Mouse (Mus musculus) hindbrain, embryonic 12.5 days (tissue): ENCODE measurements at regions not wholly inside any gene's neighbourhood (a gene's known extent, or its start where the extent isn't known, plus 50 kb on each side); places are given as distances from the start of the nearest gene placed in this dataset.

Experiments used
- ATAC-seq: fragments of 200-750 bp; cut with Nextera tagmentation; 2 replicates; pipeline ENCODE4 v1.8.0; 2017; ENCODE audit warnings: moderate TSS enrichment; ENCODE audit not compliant: low FRiP score
- H3K27ac ChIP-seq: fragments of 300-500 bp; sonication (generic); 2 replicates; pipeline ENCODE4 v1.5.1; 2016; ENCODE audit warnings: mild to moderate bottlenecking
- H3K27me3 ChIP-seq: fragments of 300-500 bp; sonication (generic); 2 replicates; pipeline ENCODE4 v1.6.1; 2016; ENCODE audit warnings: mild to moderate bottlenecking
- H3K36me3 ChIP-seq: fragments of 300-500 bp; sonication (generic); 2 replicates; pipeline ENCODE4 v1.6.1; 2016; ENCODE audit warnings: mild to moderate bottlenecking
- H3K4me1 ChIP-seq: fragments of 300-500 bp; sonication (generic); 2 replicates; pipeline ENCODE4 v1.6.1; 2016
- H3K4me2 ChIP-seq: fragments of 300-500 bp; sonication (generic); replicated peaks from 2 replicates; pipeline ENCODE4 v1.6.1; 2016; ENCODE audit warnings: mild to moderate bottlenecking
- H3K4me3 ChIP-seq: fragments of 300-500 bp; sonication (generic); 2 replicates; pipeline ENCODE4 v1.5.1; 2016; ENCODE audit warnings: mild to moderate bottlenecking
- H3K9ac ChIP-seq: fragments of 300-500 bp; sonication (generic); 2 replicates; pipeline ENCODE4 v1.6.1; 2016; ENCODE audit warnings: mild to moderate bottlenecking, moderate library complexity
- H3K9me3 ChIP-seq: fragments of 300-500 bp; sonication (generic); replicated peaks from 2 replicates; pipeline ENCODE4 v1.6.1; 2016; ENCODE audit warnings: mild to moderate bottlenecking
- WGBS: fragments of 180-500 bp; shearing (Covaris S2); methylation state at CpG from one replicate; pipeline ENCODE4 v1.1.7; 2016; 5-methylcytosine and 5-hydroxymethylcytosine counted together

DNA sequence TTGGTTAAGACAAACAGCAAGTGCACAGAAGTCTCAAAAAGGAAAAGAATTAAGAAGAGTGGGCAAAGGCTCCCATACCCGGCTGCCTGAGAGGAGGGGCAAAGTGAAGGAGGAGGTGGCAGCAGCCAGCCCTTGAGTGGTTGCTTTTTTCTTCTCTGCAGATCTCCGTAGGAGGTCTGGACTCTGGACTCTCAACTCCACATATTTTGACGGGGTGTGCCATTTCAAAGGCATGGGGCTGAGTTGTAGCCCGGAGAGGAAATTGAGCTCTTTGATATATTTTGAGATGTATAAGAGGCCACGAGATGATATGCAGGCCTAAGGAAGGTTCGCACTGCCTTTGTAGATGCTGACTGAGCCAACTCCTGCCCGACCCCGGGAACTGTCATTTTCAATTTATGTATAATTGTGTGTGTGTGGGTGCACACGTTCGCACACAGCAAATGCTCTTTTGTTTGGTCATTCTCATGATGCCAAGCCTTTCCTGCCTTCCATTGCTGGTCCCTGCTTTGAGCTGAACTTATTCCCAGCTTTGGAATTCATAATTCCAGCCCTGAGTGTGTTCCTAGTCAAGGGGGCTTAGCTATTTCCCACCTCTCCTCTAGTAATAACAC lies 56.4 kb downstream of the Cxcr4 start:
- no peak overlapping the region for H3K9ac ChIP-seq
- 61% methylated on average over 10 of the region's 10 CpGs for WGBS

DNA sequence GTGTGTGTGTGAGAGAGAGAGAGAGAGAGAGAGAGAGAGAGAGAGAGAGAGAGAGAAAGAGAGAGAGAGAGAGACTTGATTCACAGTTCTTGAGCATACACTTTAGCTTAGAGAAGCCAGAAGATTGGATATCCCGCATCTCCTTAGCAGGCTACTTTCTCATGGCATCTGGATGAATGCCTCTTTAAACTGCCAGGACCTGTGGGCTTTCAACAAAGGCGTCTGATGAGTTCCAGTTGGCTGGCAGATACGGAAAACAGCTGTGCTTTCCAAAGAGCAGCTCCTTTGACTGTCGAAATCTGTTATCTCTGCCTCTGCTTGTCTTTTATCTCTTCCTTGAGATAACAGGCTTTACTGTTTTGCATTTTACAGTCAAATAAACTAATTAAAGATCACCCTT lies 59.5 kb downstream of the Cxcr4 start:
- Histone ChIP-seq H3K36me3 (no peaks in the 10 kb centered on the region), H3K27ac (no peak overlapping the region), H3K9me3 (no peaks in the 10 kb centered on the region), H3K4me1 (peaks cover 2% of the 10 kb centered on the region; the same call in 1 of the 2 replicates), H3K9ac (no peak overlapping the region), H3K4me2 (no peak overlapping the region), H3K4me3 (no peak overlapping the region), H3K27me3 (no peaks in the 10 kb centered on the region)
- no peak for ATAC-seq
- 4% methylated on average over 4 of the region's 4 CpGs for WGBS

More for the DNA sequence above, 56.4 kb downstream of the Cxcr4 start:
- no peaks in the 10 kb centered on the region for H3K9me3 ChIP-seq
- peaks cover 12% of the 10 kb centered on the region; the same call in 1 of the 2 replicates for H3K4me1 ChIP-seq
- no peak overlapping the region for H3K4me2 ChIP-seq
- H3K27ac ChIP-seq = no peak overlapping the region
- no peaks in the 10 kb centered on the region for H3K36me3 ChIP-seq
- no peak overlapping the region for H3K4me3 ChIP-seq
- ATAC-seq = no peak
- no peaks in the 10 kb centered on the region for H3K27me3 ChIP-seq

DNA sequence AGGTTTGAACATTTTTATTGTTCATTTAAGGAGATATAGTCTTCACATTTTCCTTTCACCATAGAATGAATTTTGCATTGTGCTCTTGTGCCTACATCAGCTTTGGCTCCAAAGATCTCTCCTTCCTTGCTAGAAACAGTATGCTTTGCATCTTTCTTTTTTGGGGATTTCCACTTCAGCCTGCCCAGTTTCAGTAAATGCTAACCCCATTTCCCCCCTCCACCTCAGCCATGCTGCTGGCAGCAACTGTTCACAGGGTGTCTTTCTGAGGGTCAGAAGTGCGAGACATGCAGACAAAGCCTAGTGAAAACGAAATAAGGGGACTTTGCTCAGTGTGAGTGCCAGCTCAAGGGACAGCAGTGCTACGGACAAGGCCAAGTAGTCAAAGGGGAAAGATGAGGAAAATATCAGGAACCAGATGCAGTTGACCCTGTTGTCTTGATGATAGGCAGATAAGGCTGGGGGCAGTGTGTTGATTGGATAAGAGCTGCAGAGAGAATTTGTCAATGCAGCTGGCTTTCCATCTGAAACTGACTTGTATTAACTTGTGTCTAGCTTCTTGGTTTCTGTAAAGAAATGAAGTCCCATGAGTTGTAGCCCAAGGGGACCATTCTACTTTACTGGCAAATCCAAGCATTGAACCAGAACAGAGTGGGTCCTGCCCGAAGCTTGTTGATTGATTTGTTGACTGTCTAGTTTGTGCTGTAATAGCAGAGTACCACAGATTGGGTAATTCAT lies 62.1 kb downstream of the Cxcr4 start:
- ATAC-seq = no peak
- no peaks in the 10 kb centered on the region for H3K27me3 ChIP-seq
- WGBS = 82% methylated on average over 4 of the region's 4 CpGs
- no peaks in the 10 kb centered on the region; the same call in 1 of the 2 replicates for H3K4me1 ChIP-seq
- H3K36me3 ChIP-seq = no peaks in the 10 kb centered on the region
- H3K4me3 ChIP-seq = no peak overlapping the region
- H3K9ac ChIP-seq = no peak overlapping the region
- no peaks in the 10 kb centered on the region for H3K9me3 ChIP-seq
- H3K27ac ChIP-seq = no peak overlapping the region
- no peak overlapping the region for H3K4me2 ChIP-seq

DNA sequence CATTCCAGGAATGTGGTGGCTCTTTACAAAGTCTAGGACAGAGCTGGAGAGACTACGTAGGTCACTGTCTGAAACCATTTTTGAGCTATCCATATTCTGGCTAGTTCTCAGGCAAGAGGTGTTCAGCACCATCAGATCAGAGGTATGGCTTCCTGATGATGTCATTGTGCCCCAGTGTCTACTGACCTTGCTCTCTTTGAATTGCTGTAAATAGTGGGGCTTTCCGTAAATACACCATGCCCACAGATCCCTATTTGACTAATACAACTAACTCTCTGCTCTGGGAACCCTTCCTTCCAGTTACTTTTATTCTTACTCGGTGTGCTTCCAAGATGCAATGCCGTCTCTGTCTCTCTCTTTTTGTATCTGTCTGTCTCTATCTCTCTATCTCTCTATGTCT lies 72.9 kb downstream of the Cxcr4 start:
- 95% methylated on average over 4 of the region's 4 CpGs for WGBS
- Histone ChIP-seq H3K27ac (no peak overlapping the region), H3K9ac (no peak overlapping the region), H3K9me3 (no peaks in the 10 kb centered on the region), H3K36me3 (no peaks in the 10 kb centered on the region), H3K4me2 (no peak overlapping the region), H3K4me3 (no peak overlapping the region), H3K27me3 (no peaks in the 10 kb centered on the region), H3K4me1 (no peaks in the 10 kb centered on the region)
- no peak for ATAC-seq

DNA sequence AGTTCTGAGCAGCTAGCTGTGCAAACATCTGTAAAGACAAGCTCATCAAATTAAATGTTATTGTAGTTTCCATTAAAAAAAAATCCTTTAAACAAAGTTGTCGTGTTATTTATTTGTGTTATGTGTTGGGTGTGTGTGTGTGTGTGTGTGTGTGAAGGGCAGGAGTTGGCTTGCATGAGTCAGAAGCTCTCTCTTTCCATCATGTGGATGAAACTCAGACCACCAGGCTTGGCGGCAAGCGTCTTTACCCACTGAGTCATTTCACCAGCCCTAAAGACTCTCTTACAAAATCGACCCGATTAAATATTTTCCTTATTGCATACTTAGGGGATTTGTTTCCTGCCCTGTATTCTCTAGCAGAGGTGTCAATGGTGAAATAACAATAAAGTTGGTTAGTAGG lies 73.6 kb downstream of the Cxcr4 start:
- H3K4me2 ChIP-seq = no peak overlapping the region
- 94% methylated on average over 5 of the region's 5 CpGs for WGBS
- no peaks in the 10 kb centered on the region for H3K4me1 ChIP-seq
- ATAC-seq = no peak
- no peak overlapping the region for H3K4me3 ChIP-seq
- no peaks in the 10 kb centered on the region for H3K36me3 ChIP-seq
- H3K27me3 ChIP-seq = no peaks in the 10 kb centered on the region
- no peaks in the 10 kb centered on the region for H3K9me3 ChIP-seq
- no peak overlapping the region for H3K9ac ChIP-seq
- H3K27ac ChIP-seq = no peak overlapping the region

DNA sequence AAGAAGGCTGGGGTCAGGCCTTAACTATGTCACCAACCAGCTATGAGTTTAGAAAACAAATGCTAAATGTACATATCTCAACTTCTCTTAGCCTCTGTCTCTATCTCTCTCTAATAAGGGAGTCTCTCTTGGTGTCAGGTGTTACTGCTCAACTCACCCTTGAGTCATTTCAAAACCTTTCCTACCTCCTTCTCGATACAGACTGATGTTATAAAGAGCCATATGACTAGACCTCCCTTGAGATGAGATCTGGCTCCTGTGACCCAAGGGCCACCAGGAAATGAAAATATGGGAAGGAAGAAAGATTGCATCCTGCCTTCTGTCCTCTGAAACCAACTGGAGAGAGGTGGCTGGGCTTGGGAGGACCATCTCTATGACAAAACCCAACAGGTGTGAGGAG lies 74.7 kb downstream of the Cxcr4 start:
- Histone ChIP-seq H3K27ac (no peak overlapping the region), H3K27me3 (no peaks in the 10 kb centered on the region), H3K4me2 (no peak overlapping the region), H3K9ac (no peak overlapping the region), H3K9me3 (no peaks in the 10 kb centered on the region), H3K36me3 (no peaks in the 10 kb centered on the region), H3K4me3 (no peak overlapping the region), H3K4me1 (no peaks in the 10 kb centered on the region)
- 88% methylated on average over 1 of the region's 1 CpGs for WGBS
- ATAC-seq = no peak

DNA sequence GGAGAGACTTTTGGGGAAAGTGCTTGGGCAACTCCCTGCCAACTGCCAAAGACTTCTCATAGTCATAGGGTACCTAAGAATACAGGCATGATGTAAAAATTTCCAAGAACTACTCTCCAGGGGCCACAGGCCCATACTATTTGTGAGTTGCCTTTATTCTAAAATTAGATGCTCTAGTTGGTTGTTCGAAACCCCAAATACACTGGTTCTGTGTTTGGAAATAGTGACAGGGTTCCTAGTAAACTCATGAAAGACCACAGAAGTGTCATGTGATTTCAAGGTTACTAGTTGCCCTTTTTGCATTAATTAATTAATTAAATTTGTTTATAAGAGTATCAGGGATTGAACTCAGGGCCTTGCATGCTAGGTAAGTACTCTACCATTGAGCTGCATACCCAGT lies 77.8 kb downstream of the Cxcr4 start:
- Histone ChIP-seq H3K9me3 (no peaks in the 10 kb centered on the region), H3K36me3 (no peaks in the 10 kb centered on the region), H3K9ac (no peak overlapping the region), H3K4me2 (no peak overlapping the region), H3K27me3 (no peaks in the 10 kb centered on the region), H3K27ac (no peak overlapping the region), H3K4me3 (no peak overlapping the region), H3K4me1 (no peaks in the 10 kb centered on the region)
- WGBS = 100% methylated on average over 1 of the region's 1 CpGs
- ATAC-seq = no peak

DNA sequence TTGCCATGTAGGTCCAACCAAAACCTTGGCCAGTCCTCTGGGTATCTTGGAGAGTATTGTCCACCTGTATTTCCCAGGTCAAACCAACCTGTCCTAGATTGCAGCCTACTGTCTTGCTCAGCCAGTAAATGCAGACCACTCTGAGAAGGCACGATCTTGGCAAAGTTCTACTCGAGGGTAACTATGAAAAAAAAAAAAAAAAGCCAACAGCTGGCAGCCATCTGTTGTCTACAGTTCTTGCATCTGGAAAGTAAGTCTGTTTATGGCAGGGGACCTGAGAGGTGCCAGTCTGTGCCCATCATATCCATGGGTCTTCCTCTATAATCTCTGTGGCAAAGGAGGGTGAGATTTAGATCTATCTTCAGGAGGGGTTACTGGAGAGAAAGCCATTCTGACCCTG lies 78.2 kb downstream of the Cxcr4 start:
- Histone ChIP-seq H3K4me3 (no peak overlapping the region), H3K9ac (no peak overlapping the region), H3K4me2 (no peak overlapping the region), H3K9me3 (no peaks in the 10 kb centered on the region), H3K36me3 (no peaks in the 10 kb centered on the region), H3K4me1 (no peaks in the 10 kb centered on the region), H3K27ac (no peak overlapping the region), H3K27me3 (no peaks in the 10 kb centered on the region)
- ATAC-seq = no peak
- 79% methylated on average over 2 of the region's 2 CpGs for WGBS

DNA sequence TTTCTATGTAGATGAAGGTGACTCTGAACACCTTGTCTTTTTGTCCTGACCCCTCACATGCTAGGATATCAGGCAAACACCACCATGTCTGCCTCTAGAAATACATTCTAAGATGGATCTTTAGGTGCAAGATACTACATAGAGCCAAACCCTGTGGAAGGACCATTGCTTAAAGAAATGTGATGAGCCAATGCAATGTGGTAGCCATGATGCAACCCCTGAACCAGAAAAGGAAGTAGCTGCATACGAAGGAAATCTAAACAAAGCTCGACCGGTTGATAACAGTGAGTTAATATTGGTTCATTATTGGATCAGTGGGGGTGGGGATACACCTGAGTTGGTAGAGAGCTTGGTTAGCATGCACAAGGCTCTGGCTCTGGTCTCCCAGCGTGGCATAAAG lies 78.9 kb downstream of the Cxcr4 start:
- Histone ChIP-seq H3K4me3 (no peak overlapping the region), H3K4me2 (no peak overlapping the region), H3K27me3 (no peaks in the 10 kb centered on the region), H3K9me3 (no peaks in the 10 kb centered on the region), H3K9ac (no peak overlapping the region), H3K4me1 (no peaks in the 10 kb centered on the region), H3K27ac (no peak overlapping the region), H3K36me3 (no peaks in the 10 kb centered on the region)
- WGBS = 89% methylated on average over 4 of the region's 4 CpGs
- no peak for ATAC-seq

DNA sequence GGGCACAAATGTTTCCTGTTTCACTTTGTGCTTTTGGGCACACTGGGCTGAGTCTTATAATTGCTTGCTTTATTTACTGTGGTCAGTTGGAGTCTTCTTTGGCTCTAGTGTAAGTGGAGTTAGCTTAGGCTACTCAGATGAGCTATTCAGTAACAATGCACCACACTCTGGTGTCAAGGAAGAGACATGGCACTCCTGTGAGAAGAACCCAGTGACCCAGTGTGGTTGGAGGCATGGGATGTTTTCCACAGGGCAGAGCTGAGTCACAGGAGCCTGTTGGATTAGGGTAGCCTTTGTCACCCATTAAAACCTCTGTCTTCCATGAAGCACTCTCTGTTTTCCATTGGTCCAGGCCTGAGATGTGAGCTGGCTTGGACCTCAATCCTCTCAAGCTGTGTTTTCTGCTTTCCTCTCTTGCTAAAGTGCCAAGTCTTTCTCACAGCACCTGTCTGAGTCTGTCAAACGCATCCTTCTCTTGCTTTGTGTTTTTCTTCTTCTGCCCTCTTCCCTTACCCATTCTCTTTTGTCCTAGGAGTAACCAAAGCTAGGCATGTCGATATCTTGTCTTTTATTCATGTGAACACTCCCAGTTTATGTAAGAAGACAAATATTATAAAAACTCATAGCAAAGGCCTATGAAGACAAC lies 83.2 kb downstream of the Cxcr4 start:
- no peak overlapping the region for H3K4me2 ChIP-seq
- no peak for ATAC-seq
- no peak overlapping the region for H3K27ac ChIP-seq
- no peak overlapping the region for H3K9ac ChIP-seq
- no peaks in the 10 kb centered on the region for H3K36me3 ChIP-seq
- H3K9me3 ChIP-seq = no peaks in the 10 kb centered on the region
- WGBS = 82% methylated on average over 2 of the region's 2 CpGs
- H3K27me3 ChIP-seq = no peaks in the 10 kb centered on the region
- H3K4me3 ChIP-seq = no peak overlapping the region
- H3K4me1 ChIP-seq = no peaks in the 10 kb centered on the region

DNA sequence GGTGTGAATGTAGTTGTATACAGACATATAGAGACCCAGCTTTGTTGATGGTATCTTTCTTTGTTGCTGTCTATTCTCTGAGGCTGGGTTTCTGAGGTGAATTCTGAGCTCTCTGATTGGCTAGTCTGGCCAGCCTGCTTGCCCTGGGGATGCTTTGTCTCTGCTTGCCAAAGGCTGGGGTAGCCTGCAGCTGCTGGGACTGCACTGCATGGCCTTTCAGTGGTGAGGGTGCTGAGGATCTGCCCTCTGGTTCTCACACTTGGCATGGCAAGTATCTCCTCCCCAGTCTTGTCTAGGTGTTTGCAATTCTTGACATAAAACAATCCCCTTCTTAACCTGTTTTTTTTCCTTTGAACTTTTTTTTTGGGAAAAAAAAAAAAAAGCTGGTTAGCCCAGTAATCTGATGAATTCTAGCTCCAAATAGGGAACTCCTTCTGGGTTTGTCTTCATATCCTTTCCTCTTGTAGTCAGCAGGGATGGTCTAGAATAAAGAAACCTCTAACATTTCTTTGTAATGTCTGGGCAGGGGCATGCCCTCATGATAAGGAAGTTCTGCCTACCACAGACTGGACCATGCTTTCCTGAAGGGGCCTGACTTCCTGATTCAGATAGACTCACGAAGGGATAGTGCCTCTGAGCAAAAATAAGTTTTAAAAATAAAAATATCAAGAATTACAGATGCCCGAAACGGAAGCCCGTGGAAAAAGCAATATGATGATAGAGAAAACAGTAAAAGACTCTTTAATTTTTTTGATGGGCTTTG lies 85.4 kb downstream of the Cxcr4 start:
- no peak for ATAC-seq
- no peaks in the 10 kb centered on the region for H3K27me3 ChIP-seq
- H3K36me3 ChIP-seq = no peaks in the 10 kb centered on the region
- H3K27ac ChIP-seq = no peak overlapping the region
- no peak overlapping the region for H3K4me3 ChIP-seq
- no peaks in the 10 kb centered on the region for H3K9me3 ChIP-seq
- H3K9ac ChIP-seq = no peak overlapping the region
- H3K4me1 ChIP-seq = no peaks in the 10 kb centered on the region
- H3K4me2 ChIP-seq = no peak overlapping the region
- 92% methylated on average over 4 of the region's 4 CpGs for WGBS

DNA sequence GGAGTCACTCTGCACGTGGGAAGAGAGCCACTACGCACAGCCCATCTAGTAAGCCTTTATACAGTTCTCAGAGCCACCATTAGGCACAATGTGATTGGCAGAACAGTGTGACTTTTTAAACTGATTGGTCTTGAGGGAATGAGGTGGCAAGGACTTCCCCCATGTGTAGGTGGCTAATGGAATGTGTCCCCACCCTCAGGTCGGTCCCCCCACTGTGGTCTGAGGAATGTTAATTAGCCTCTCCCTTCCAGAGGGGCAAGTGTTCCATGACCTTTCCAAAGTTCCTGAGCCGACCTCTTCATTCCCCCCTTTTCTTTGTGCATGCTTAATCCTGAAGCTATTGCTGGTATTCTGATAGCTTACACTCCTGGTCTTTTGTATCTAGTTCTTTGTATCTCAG lies 87.2 kb upstream of the Dars start:
- 52% methylated on average over 4 of the region's 4 CpGs for WGBS
- Histone ChIP-seq H3K27ac (no peak overlapping the region), H3K27me3 (no peaks in the 10 kb centered on the region), H3K9me3 (no peaks in the 10 kb centered on the region), H3K4me3 (no peak overlapping the region), H3K4me1 (no peaks in the 10 kb centered on the region), H3K9ac (no peak overlapping the region), H3K4me2 (no peak overlapping the region), H3K36me3 (no peaks in the 10 kb centered on the region)
- no peak for ATAC-seq
